Mouse (Mus musculus) megakaryocyte-erythroid progenitor cell, adult 5-6 weeks (primary cell): Measurements from ENCODE around the gene Camk2d. TPM values are rescaled to one million over a fixed set of nuclear protein-coding genes. Genes with fewer than 3 reads are reported as not detected.

Experiments used
- ATAC-seq: replicated peaks from 2 replicates; pipeline ENCODE4 v1.8.0; 2016; ENCODE audit warnings: mild to moderate bottlenecking, inconsistent platforms; ENCODE audit not compliant: severe bottlenecking, poor library complexity, low FRiP score, low TSS enrichment
- total RNA-seq, 2 experiments: library from RNA; stranded (forward) in 1 of 2; stranded (reverse) in 1 of 2; fragments of 200-1000, 215-1000 nt in 1 of 2; fragments of >200 nt in 1 of 2; fragmentation: Nextera tagmentation in 1 of 2; gene quantifications; 2 replicates each; pipeline ENCODE4 v1.2.3; 2014 to 2017

Camk2d gene
- total RNA-seq, 2 experiments from 2014 or later: 3.1 to 4.7 TPM

DNA sequence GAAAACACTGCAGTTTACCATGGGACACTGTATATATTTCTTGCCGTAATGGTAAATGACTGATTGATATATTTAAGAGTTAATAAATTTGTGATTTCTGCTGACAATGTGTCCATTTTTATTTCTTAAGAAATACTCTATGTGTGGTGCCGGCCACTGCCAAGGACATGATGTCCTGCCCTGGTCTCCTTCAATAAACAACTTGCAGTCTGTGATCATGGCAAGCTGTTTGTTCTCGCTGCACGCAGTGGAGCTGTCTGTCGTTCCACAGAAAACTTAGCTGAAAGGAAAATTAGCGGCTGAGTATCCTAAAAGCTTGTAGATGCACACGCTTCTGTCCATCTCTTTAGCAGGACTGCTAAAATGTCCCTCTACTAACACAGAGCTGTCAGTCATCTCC lies 248.7 kb downstream of the Camk2d start:
- ATAC-seq: no peak

DNA sequence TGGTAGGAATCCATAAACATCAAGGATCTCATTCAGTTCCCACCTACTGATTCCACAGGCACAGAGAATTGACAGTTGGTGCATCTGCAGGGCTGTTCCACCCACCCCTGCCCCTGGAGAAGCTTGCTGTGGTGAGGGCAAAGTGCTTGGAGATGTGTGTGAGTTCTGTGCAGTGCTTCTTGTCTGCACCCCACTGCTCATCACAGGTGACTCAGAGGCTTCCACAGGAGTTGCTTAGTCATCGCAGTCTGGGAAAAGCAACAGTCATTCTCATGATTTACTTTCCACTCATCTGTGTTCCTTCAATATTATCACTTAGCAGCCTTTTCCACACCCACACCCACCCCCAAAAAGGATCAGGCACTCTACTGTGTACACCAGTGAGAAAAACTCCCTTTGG lies 252.0 kb downstream of the Camk2d start:
- no peak for ATAC-seq

DNA sequence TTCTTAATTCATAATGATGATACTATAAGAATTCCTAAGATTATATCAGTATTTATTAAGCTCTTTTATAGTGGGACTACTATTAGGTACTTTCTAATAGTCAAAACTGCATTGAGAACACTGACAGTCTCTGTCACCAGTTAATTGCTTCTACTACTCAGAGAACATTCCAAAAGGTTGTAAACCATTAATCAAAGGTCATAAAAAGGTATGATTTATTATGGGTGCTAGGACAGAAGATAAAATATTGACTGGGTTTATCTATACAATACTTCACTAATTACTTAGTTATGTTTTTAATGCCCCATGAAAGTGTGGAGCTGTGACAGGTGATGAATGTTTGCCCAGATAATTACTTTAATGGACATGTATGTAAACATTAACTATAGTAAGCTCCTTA lies 264.3 kb downstream of the Camk2d start:
- ATAC-seq: no peak

DNA sequence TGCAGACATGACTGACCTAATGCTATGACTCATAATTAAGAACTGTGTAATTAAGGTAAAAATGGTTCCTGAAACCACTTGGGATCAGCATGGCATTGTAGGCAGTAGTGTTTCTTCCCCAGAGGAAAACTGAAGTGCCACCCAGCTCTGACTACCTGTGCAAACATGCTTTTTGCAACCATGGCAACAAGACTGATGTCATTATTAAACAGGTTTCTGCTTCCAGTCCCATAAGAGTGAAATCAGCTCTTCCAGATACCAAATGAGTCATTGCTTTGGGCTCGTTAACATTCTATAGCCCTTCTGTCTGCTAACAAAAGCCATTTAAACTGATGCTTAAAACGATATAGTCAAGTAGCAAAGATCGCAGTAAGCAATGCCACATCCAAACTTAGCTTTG lies 273.5 kb downstream of the Camk2d start:
- ATAC-seq: no peak

DNA sequence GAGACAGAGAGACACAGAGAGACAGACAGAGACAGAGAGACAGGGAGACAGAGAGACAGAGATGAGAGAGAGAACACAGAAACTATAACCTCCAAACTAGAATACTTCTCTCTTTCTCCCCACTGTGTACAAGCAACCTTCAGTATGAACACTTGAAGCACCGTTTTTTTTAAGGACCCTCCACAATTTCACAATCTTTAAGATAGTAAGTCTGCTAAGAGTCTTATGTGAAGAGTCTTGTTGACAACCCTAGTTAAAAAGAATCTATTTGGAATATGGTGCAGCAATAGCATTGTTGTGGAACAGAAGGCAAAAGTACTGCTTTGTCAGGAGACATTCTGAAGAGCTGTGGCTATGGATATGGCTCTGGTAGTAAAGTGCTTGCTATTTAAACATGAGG lies 274.6 kb downstream of the Camk2d start:
- ATAC-seq: no peak

DNA sequence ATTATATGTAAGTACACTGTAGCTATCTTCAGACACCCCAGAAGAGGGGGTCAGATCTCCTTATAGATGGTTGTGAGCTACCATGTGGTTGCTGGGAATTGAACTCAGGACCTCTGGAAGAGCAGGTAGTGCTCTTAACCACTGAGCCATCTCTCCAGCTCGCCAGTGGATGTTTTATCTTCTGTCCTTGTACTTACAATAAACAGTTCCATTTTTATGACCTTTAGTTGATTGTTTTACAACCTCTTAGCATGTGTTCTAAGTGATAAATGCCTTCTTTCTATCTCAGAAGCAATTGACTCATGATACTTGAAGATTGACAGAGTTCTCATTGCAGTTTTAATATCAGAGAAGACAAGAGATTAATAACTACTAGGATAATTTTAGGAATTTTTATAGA lies 282.1 kb downstream of the Camk2d start:
- no peak for ATAC-seq

DNA sequence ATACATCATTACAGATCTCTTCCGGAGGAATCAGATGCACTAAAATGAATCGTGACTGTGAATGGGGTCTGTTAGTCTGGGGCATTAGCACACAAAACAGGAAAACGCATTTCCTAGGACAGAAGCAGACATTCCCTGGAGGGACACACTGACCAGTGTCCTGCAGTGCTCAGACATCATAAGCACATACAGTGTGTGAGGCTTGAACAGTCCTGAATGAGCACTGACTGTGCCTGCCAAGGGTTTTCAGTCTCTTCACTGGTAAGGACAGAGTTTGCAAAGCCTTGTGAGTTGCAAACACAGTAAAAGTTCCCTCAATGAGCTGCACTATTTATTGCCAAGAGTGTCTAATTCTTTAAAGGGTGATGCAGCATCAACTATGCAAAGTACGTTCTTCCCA lies 290.0 kb downstream of the Camk2d start:
- ATAC-seq: no peak

DNA sequence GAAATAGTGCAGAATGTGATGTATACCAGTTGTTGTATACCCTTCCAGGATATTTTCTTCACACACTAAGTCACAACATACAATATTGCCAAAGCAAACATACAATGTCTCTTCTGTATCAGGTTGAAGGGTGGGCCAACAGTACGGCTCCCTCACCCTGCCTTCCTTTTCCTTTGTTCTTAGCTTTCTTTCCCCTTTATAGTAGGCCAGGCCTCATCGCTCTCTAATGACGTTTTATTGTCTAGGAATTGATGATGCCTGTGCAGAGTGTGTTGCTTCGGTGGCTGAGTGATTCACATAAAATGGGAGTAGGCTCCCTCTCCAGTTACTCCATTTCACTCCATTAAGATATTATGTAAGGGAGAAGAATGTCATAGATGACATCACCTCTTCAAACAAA lies 290.5 kb downstream of the Camk2d start:
- ATAC-seq: no peak

Other genes with a start within 250 kb of the Camk2d start
- gene Arsj, start 232.6 kb upstream of the Camk2d start, total RNA-seq (2014; fragmentation: Nextera tagmentation): not detected in 2 replicates
- not detected in 2 replicates for gene Arsj, start 232.6 kb upstream of the Camk2d start, total RNA-seq (2017)